Mouse (Mus musculus): ENCODE results near the gene Fam19a2.

DNA sequence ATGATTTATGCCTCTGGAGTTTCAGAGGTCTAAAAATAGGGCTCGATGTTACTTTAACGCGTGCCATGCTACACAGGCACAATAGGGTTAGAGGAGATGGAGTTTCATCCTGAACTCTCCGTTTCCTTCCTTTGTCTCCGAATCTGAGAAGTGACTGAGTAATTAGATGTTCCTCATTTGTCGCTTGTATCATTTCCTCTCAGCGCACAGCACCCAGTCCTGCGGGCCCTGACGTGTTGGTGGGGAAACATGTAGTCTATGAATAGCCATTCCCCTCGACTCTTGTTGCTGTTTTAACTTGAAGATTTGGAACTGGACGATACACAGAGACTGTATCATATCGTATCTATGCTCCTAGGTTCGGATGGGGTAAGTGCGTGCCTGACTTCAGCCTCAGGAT is 96.7 kb downstream of the Fam19a2 start:
- TF ChIP-seq CTCF (IDR thresholded peaks at IDR 0.05; ENCODE audit: borderline replicate concordance, extremely low read depth, insufficient read depth, insufficient read length) (no peak), POLR2A (IDR thresholded peaks at IDR 0.05; ENCODE audit: borderline replicate concordance, extremely low read depth, insufficient read depth, insufficient read length, poor library complexity, severe bottlenecking) (no peak)

Data from brain, embryonic 14.5 days (tissue).